Comparison of ENCODE assay signal across 12 mouse cellular contexts in the genomic region with DNA sequence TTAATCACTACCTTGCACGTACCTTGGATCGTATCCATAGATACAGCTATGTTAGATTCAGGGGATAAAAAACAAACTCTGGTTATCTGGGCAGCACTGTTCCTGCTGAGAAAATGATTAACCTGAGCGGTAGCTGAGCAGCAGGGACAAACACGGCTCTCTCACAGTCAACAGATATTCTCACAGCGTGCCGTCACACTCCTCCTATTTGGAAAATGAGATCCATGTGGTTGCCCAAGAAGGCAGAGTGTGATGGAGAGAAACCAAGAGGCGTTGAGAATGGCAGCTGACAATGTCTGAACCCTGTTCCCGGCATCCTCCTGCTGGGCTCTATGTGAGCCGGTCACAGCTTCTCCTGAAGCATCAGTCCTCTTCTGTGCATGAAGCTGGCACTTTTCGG.
DNase-seq lines count a peak whose midpoint lies in the region; ATAC-seq and TF ChIP-seq lines count a peak whose summit lies in the region.
"Had no signal": no experiment of that assay in that cellular context is flagged by ENCODE, and none has a peak within 500 bp of the region (broad histone marks: within the 10 kb centered on the region; RNA-seq: fewer than 3 reads in every experiment).

No protein-coding gene starts in this region.

- TF ChIP-seq POLR2A in heart, adult 2 months (IDR thresholded peaks at IDR 0.05; ENCODE audit: insufficient read depth, low read depth, low read length) = no peak

- H3K4me3 ChIP-seq in lung, embryonic 16.5 days (ENCODE audit: low read length) = no peak overlapping the region
- H3K4me3 ChIP-seq in heart, adult 2 months = no peak overlapping the region
- H3K4me3 ChIP-seq: lung, embryonic 15.5 days; neural tube, embryonic 12.5 days had no signal

- no peaks in the 10 kb centered on the region for H3K79me2 ChIP-seq in heart, adult 2 months (replicated peaks; ENCODE audit: control insufficient read depth, insufficient read depth, low read length)

- H3K4me1 ChIP-seq in lung, embryonic 16.5 days (replicated peaks; ENCODE audit: control insufficient read depth, insufficient read depth, low read length) = peaks cover 7% of the 10 kb centered on the region; the same call in 1 of the 2 replicates
- no peaks in the 10 kb centered on the region for H3K4me1 ChIP-seq in heart, adult 2 months (ENCODE audit: control insufficient read depth, insufficient read depth, low read length)
- H3K4me1 ChIP-seq: neural tube, embryonic 12.5 days had no signal

- DNase-seq in kidney, adult 18-20 months = peak; percentile 4
- no peak for DNase-seq in kidney, adult 9 months
- DNase-seq in cerebellum, adult 11 months = peak; percentile 81
- peak; percentile 42 for DNase-seq in forelimb bud, embryonic 11.5 days (ENCODE audit: low read depth, low spot score)
- no peak for DNase-seq in heart, adult 2 months
- no peak for DNase-seq in ovary, postnatal 10 days (ENCODE audit: low spot score)
- no peak for DNase-seq in adrenal gland, adult 2 months

- intact Hi-C loops in heart, adult 2 months (cut with DNase I) = no loop called here

- no peak overlapping the region for H3K27ac ChIP-seq in lung, embryonic 16.5 days (ENCODE audit: low read length)
- no peak overlapping the region for H3K27ac ChIP-seq in heart, adult 2 months
- H3K27ac ChIP-seq: lung, embryonic 15.5 days; neural tube, embryonic 12.5 days had no signal

- no peak for TF ChIP-seq EP300 in heart, adult 2 months (IDR thresholded peaks at IDR 0.05; ENCODE audit: insufficient read depth, low read depth, low read length)

- no peak for TF ChIP-seq CTCF in heart, adult 2 months (IDR thresholded peaks at IDR 0.05)

- no peak overlapping the region for H3K9ac ChIP-seq in lung, embryonic 16.5 days (ENCODE audit: low read length)
- no peak overlapping the region for H3K9ac ChIP-seq in heart, adult 2 months (ENCODE audit: low read depth, low read length)
- H3K9ac ChIP-seq: lung, embryonic 15.5 days; neural tube, embryonic 12.5 days had no signal

- 40% methylated on average over 10 of the region's 10 CpGs for WGBS in lung, embryonic 16.5 days
- WGBS in heart, adult 2 months = 55% methylated on average over 10 of the region's 10 CpGs

- H3K4me2 ChIP-seq in lung, embryonic 16.5 days (ENCODE audit: low read depth, low read length) = 0 out of 2 replicates have a peak overlapping the region, but pooled peaks have one; percentile 7
- H3K4me2 ChIP-seq: lung, embryonic 15.5 days; neural tube, embryonic 12.5 days had no signal

- ATAC-seq in lung, embryonic 16.5 days (ENCODE audit: low read depth) = peak; percentile 41; the same call in 1 of the 2 replicates
- ATAC-seq: activated CD4-positive, CD25-positive, alpha-beta regulatory T cell, adult 4 months; inflammation-experienced regulatory T-cells, adult 6 months had no signal

- no peaks in the 10 kb centered on the region for H3K27me3 ChIP-seq in lung, embryonic 16.5 days (ENCODE audit: control insufficient read depth, insufficient read depth, low read depth, low read length)
- H3K27me3 ChIP-seq in heart, adult 2 months (ENCODE audit: control insufficient read depth, insufficient read depth, low read length) = no peaks in the 10 kb centered on the region
- H3K27me3 ChIP-seq: lung, embryonic 15.5 days; neural tube, embryonic 12.5 days had no signal

- H3K36me3 ChIP-seq in lung, embryonic 16.5 days (ENCODE audit: control insufficient read depth, insufficient read depth, low read length) = no peaks in the 10 kb centered on the region
- no peaks in the 10 kb centered on the region for H3K36me3 ChIP-seq in heart, adult 2 months (ENCODE audit: control insufficient read depth, insufficient read depth, low read length)
- H3K36me3 ChIP-seq: lung, embryonic 15.5 days; neural tube, embryonic 12.5 days had no signal

- no peaks in the 10 kb centered on the region for H3K9me3 ChIP-seq in lung, embryonic 16.5 days (ENCODE audit: control insufficient read depth, low read length)
- H3K9me3 ChIP-seq: lung, embryonic 15.5 days; neural tube, embryonic 12.5 days had no signal

Comparison
In these comparisons a context has a peak if more than half of its experiments do, and no peak if none do; other contexts are left out.
1. DNase-seq: peak in kidney, adult 18-20 months (single experiment), cerebellum, adult 11 months (single experiment) and forelimb bud, embryonic 11.5 days (single experiment); none in kidney, adult 9 months (single experiment), heart, adult 2 months (0 of 2), ovary, postnatal 10 days (single experiment) and adrenal gland, adult 2 months (single experiment).